In genomic region chr1:106707036-106707880, GRCm38 (mm10) we compare ENCODE assay signal across 24 mouse cellular contexts. TPM values are rescaled to one million over a fixed set of nuclear protein-coding genes. Genes with fewer than 3 reads are reported as not detected.
DNase-seq lines count a peak whose midpoint lies in the region; ATAC-seq and TF ChIP-seq lines count a peak whose summit lies in the region.
"Had no signal": no experiment of that assay in that cellular context is flagged by ENCODE, and none has a peak within 500 bp of the region (broad histone marks: within the 10 kb centered on the region; RNA-seq: fewer than 3 reads in every experiment).

No protein-coding gene starts in this region.

- no peaks in the 10 kb centered on the region for H3K9me3 ChIP-seq in forebrain, embryonic 14.5 days (replicated peaks; ENCODE audit: control insufficient read depth, low read length)
- H3K9me3 ChIP-seq in forebrain, embryonic 16.5 days (ENCODE audit: control insufficient read depth, low read length): no peaks in the 10 kb centered on the region
- H3K9me3 ChIP-seq: heart, embryonic 12.5 days; hindbrain, embryonic 10.5 days; limb, embryonic 15.5 days; liver, embryonic 15.5 days; lung, embryonic 15.5 days; megakaryocyte, embryonic 14.5 days; midbrain, embryonic 13.5 days had no signal

- TF ChIP-seq POLR2A in kidney, adult 2 months (IDR thresholded peaks at IDR 0.05; ENCODE audit: low read depth, low read length): no peak
- TF ChIP-seq POLR2A in spleen, adult 2 months (IDR thresholded peaks at IDR 0.05; ENCODE audit: low read depth, low read length): no peak

- peaks cover 26% of the 10 kb centered on the region for H3K4me1 ChIP-seq in forebrain, embryonic 14.5 days (ENCODE audit: control insufficient read depth, insufficient read depth, low read length)
- peaks cover 33% of the 10 kb centered on the region for H3K4me1 ChIP-seq in forebrain, embryonic 16.5 days (replicated peaks; ENCODE audit: control insufficient read depth, insufficient read depth, low read length)
- peaks cover 21% of the 10 kb centered on the region for H3K4me1 ChIP-seq in kidney, adult 2 months (ENCODE audit: control insufficient read depth, insufficient read depth, low read length)
- H3K4me1 ChIP-seq in spleen, adult 2 months (ENCODE audit: control insufficient read depth, insufficient read depth, insufficient read length): peaks cover 22% of the 10 kb centered on the region; the same call in 1 of the 2 replicates
- H3K4me1 ChIP-seq: liver, embryonic 15.5 days had no signal

- no peak for ATAC-seq in forebrain, embryonic 14.5 days
- ATAC-seq in forebrain, embryonic 16.5 days: no peak
- ATAC-seq: midbrain, embryonic 13.5 days had no signal

- no peak overlapping the region for H3K9ac ChIP-seq in forebrain, embryonic 14.5 days (ENCODE audit: low read length)
- H3K9ac ChIP-seq in forebrain, embryonic 16.5 days (replicated peaks; ENCODE audit: low read depth, low read length): no peak overlapping the region
- H3K9ac ChIP-seq: heart, embryonic 12.5 days; limb, embryonic 15.5 days; liver, embryonic 15.5 days; lung, embryonic 15.5 days; midbrain, embryonic 13.5 days had no signal

- no peaks in the 10 kb centered on the region for H3K36me3 ChIP-seq in forebrain, embryonic 14.5 days (ENCODE audit: control insufficient read depth, insufficient read depth, low read length)
- H3K36me3 ChIP-seq in forebrain, embryonic 16.5 days (ENCODE audit: control insufficient read depth, insufficient read depth): no peaks in the 10 kb centered on the region
- no peaks in the 10 kb centered on the region for H3K36me3 ChIP-seq in kidney, adult 2 months (ENCODE audit: control insufficient read depth, insufficient read depth, low read length)
- no peaks in the 10 kb centered on the region for H3K36me3 ChIP-seq in spleen, adult 2 months (ENCODE audit: control insufficient read depth, insufficient read depth, low read length)
- H3K36me3 ChIP-seq: heart, embryonic 12.5 days; hindbrain, embryonic 10.5 days; limb, embryonic 15.5 days; liver, embryonic 15.5 days; lung, embryonic 15.5 days; midbrain, embryonic 13.5 days had no signal

- no peak overlapping the region for H3K27ac ChIP-seq in forebrain, embryonic 14.5 days (ENCODE audit: low read depth, low read length)
- H3K27ac ChIP-seq in forebrain, embryonic 16.5 days (ENCODE audit: low read length): no peak overlapping the region
- H3K27ac ChIP-seq in kidney, adult 2 months (ENCODE audit: insufficient read depth, low read depth, low read length): peak overlapping the region; percentile 87
- H3K27ac ChIP-seq in spleen, adult 2 months (ENCODE audit: insufficient read depth, low read length): peak overlapping the region; percentile 84
- H3K27ac ChIP-seq: hindbrain, embryonic 10.5 days; limb, embryonic 15.5 days; liver, embryonic 15.5 days; lung, embryonic 15.5 days; midbrain, embryonic 13.5 days had no signal

- peak; percentile 41 for DNase-seq in forebrain, embryonic 14.5 days (ENCODE audit: low spot score)
- no peak for DNase-seq in kidney, adult 2 months
- DNase-seq in kidney, adult 18-20 months: no peak
- DNase-seq in spleen, adult 2 months (ENCODE audit: low read depth in 1 of 2, low spot score in 2 of 2): no peak
- DNase-seq in spleen, adult 18-20 months: no peak
- no peak for DNase-seq in retina, postnatal 1 day
- DNase-seq in MN1 (ENCODE audit: low spot score): no peak
- DNase-seq: adrenal gland, adult 2 months; cerebellum, adult 11-12 months; cerebellum, postnatal 10 days; heart, postnatal 10 days; kidney, postnatal 14 days; left cerebral cortex, postnatal 4 days; lung, postnatal 36 days; right cerebral cortex, postnatal 14 days; thymus, postnatal 25 days had no signal

- no peak overlapping the region for H3K4me2 ChIP-seq in forebrain, embryonic 14.5 days (ENCODE audit: low read length)
- no peak overlapping the region for H3K4me2 ChIP-seq in forebrain, embryonic 16.5 days (ENCODE audit: low read length)
- H3K4me2 ChIP-seq: heart, embryonic 12.5 days; limb, embryonic 15.5 days; liver, embryonic 15.5 days; lung, embryonic 15.5 days; midbrain, embryonic 13.5 days had no signal

- no peak overlapping the region for H3K4me3 ChIP-seq in forebrain, embryonic 14.5 days (ENCODE audit: low read depth, low read length)
- H3K4me3 ChIP-seq in forebrain, embryonic 16.5 days (replicated peaks; ENCODE audit: low read length): no peak overlapping the region
- no peak overlapping the region for H3K4me3 ChIP-seq in kidney, adult 2 months (ENCODE audit: insufficient read depth, low read depth, low read length)
- no peak overlapping the region for H3K4me3 ChIP-seq in spleen, adult 2 months (ENCODE audit: extremely low read depth, insufficient read depth, insufficient read length)
- H3K4me3 ChIP-seq: heart, embryonic 12.5 days; hindbrain, embryonic 10.5 days; limb, embryonic 15.5 days; liver, embryonic 15.5 days; lung, embryonic 15.5 days; megakaryocyte, embryonic 14.5 days; midbrain, embryonic 13.5 days had no signal

- no peak for TF ChIP-seq CTCF in kidney, adult 2 months (conservative IDR thresholded peaks at IDR 0.05; ENCODE audit: insufficient read depth, insufficient read length, low read depth, low read length)
- no peak for TF ChIP-seq CTCF in spleen, adult 2 months (IDR thresholded peaks at IDR 0.05; ENCODE audit: extremely low read depth, insufficient read depth, insufficient read length, insufficient replicate concordance)

- WGBS in forebrain, embryonic 14.5 days: 32% methylated on average over 6 of the region's 6 CpGs
- 31% methylated on average over 6 of the region's 6 CpGs for WGBS in forebrain, embryonic 16.5 days
- WGBS in kidney, adult 2 months: 61% methylated on average over 6 of the region's 6 CpGs
- WGBS in spleen, adult 2 months: 36% methylated on average over 6 of the region's 6 CpGs

- H3K27me3 ChIP-seq in forebrain, embryonic 14.5 days (replicated peaks; ENCODE audit: control insufficient read depth, insufficient read depth, low read length): no peaks in the 10 kb centered on the region
- H3K27me3 ChIP-seq in forebrain, embryonic 16.5 days (replicated peaks; ENCODE audit: control insufficient read depth, insufficient read depth, low read length): no peaks in the 10 kb centered on the region
- H3K27me3 ChIP-seq in kidney, adult 2 months (replicated peaks; ENCODE audit: control insufficient read depth, insufficient read depth, low read length): no peaks in the 10 kb centered on the region
- no peaks in the 10 kb centered on the region for H3K27me3 ChIP-seq in spleen, adult 2 months (ENCODE audit: control insufficient read depth, insufficient read depth, low read length)
- H3K27me3 ChIP-seq: heart, embryonic 12.5 days; limb, embryonic 15.5 days; lung, embryonic 15.5 days; megakaryocyte, embryonic 14.5 days; midbrain, embryonic 13.5 days had no signal

RNA-seq across cellular contexts. Expression of gene Bcl2, which starts 6.8 kb away (rescaled TPM):
- polyA plus RNA-seq in forebrain, embryonic 14.5 days (2014; fragmentation: Nextera tagmentation; extraction: Ambion mirVana): 5.3 and 7.1 TPM in 2 replicates
- polyA plus RNA-seq in forebrain, embryonic 16.5 days (2015; fragmentation: Nextera tagmentation; extraction: Ambion mirVana): 13.5 and 13.7 TPM in 2 replicates
- 1.9 and 2.6 TPM in 2 replicates for polyA plus RNA-seq in kidney, adult 2 months (2012; rRNA removed)
- 10.6 and 16.7 TPM in 2 replicates for polyA plus RNA-seq in spleen, adult 2 months (2012; rRNA removed)

RNA-seq across cellular contexts. Expression of gene Kdsr, which starts 52.3 kb away (rescaled TPM):
- polyA plus RNA-seq in forebrain, embryonic 14.5 days (2014; fragmentation: Nextera tagmentation; extraction: Ambion mirVana): 13.7 and 15.8 TPM in 2 replicates
- polyA plus RNA-seq in forebrain, embryonic 16.5 days (2015; fragmentation: Nextera tagmentation; extraction: Ambion mirVana): 16.2 and 18.7 TPM in 2 replicates
- polyA plus RNA-seq in kidney, adult 2 months (2012; rRNA removed): 7.6 and 13.3 TPM in 2 replicates
- 5.2 and 7.3 TPM in 2 replicates for polyA plus RNA-seq in spleen, adult 2 months (2012; rRNA removed)

Comparison
In these comparisons a context has a peak if more than half of its experiments do, and no peak if none do; other contexts are left out.
1. H3K27ac ChIP-seq: peak in kidney, adult 2 months (single experiment) and spleen, adult 2 months (single experiment); none in forebrain, embryonic 14.5 days (single experiment) and forebrain, embryonic 16.5 days (single experiment).